Mouse (Mus musculus) thymus, adult 18-20 months (tissue): Measurements from ENCODE around the gene Sik3.
"Not testable (repeated sequence)": the region's sequence is repeated elsewhere in the genome, so short reads cannot be mapped to it uniquely, and the experiment has no call there.

Experiments
- DNase-seq, 2 experiments: peaks; one replicate each; pipeline ENCODE4 v3.0.0; 2022; ENCODE audit warnings: mixed read lengths in 2 of 2

Gene Sik3

GRCm38 (mm10) chr9:46155818-46156217, 143.2 kb downstream of the Sik3 start:
- DNase-seq: not testable (repeated sequence)

GRCm38 (mm10) chr9:46156711-46157110, 144.1 kb downstream of the Sik3 start:
- no peak for DNase-seq

- no peak for DNase-seq
Measured at GRCm38 (mm10) chr9:46158273-46158813, 145.7 kb downstream of the Sik3 start.

GRCm38 (mm10) chr9:46163430-46163829, 150.8 kb downstream of the Sik3 start:
- DNase-seq: no peak

- no peak for DNase-seq
Measured at GRCm38 (mm10) chr9:46168802-46169201, 156.2 kb downstream of the Sik3 start.

GRCm38 (mm10) chr9:46172251-46172650, 159.6 kb downstream of the Sik3 start:
- no peak for DNase-seq

- DNase-seq: no peak
Measured at GRCm38 (mm10) chr9:46172953-46173352, 160.3 kb downstream of the Sik3 start.

- no peak for DNase-seq
Measured at GRCm38 (mm10) chr9:46173919-46174318, 161.3 kb downstream of the Sik3 start.

- DNase-seq: no peak
Measured at GRCm38 (mm10) chr9:46174770-46175294, 162.2 kb downstream of the Sik3 start.

- peak; percentile 75 to 90 for DNase-seq
Measured at GRCm38 (mm10) chr9:46175300-46175699, 162.7 kb downstream of the Sik3 start.

GRCm38 (mm10) chr9:46175938-46176375, 163.3 kb downstream of the Sik3 start:
- DNase-seq: peak in 1 of 2 experiments; percentile 68

GRCm38 (mm10) chr9:46176613-46177012, 164.0 kb downstream of the Sik3 start:
- DNase-seq: no peak

GRCm38 (mm10) chr9:46178595-46178994, 166.0 kb downstream of the Sik3 start:
- DNase-seq: no peak

- DNase-seq: no peak
Measured at GRCm38 (mm10) chr9:46181297-46181696, 168.7 kb downstream of the Sik3 start.

- DNase-seq: no peak
Measured at GRCm38 (mm10) chr9:46184542-46184941, 171.9 kb downstream of the Sik3 start.

- peak in 1 of 2 experiments; percentile 23 for DNase-seq
Measured at GRCm38 (mm10) chr9:46185191-46185590, 172.6 kb downstream of the Sik3 start.

GRCm38 (mm10) chr9:46186387-46186786, 173.8 kb downstream of the Sik3 start:
- DNase-seq: no peak

- DNase-seq: no peak
Measured at GRCm38 (mm10) chr9:46188370-46188769, 175.8 kb downstream of the Sik3 start.

GRCm38 (mm10) chr9:46188956-46189355, 176.3 kb downstream of the Sik3 start:
- no peak for DNase-seq

GRCm38 (mm10) chr9:46189381-46189780, 176.8 kb downstream of the Sik3 start:
- DNase-seq: no peak

- DNase-seq: no peak
Measured at GRCm38 (mm10) chr9:46191234-46191633, 178.6 kb downstream of the Sik3 start.

GRCm38 (mm10) chr9:46191644-46192043, 179.0 kb downstream of the Sik3 start:
- no peak for DNase-seq

- no peak for DNase-seq
Measured at GRCm38 (mm10) chr9:46192642-46193041, 180.0 kb downstream of the Sik3 start.

- DNase-seq: no peak
Measured at GRCm38 (mm10) chr9:46194809-46195208, 182.2 kb downstream of the Sik3 start.

- DNase-seq: no peak
Measured at GRCm38 (mm10) chr9:46196699-46197169, 184.1 kb downstream of the Sik3 start.
